Mouse (Mus musculus) limb, embryonic 14.5 days (tissue): ENCODE results near the gene Nog. TPM values are rescaled to one million over a fixed set of nuclear protein-coding genes. Genes with fewer than 3 reads are reported as not detected.

Source experiments
- ATAC-seq: fragments of 200-750 bp; cut with Nextera tagmentation; 2 replicates; pipeline ENCODE4 v1.8.0; 2017; ENCODE audit warnings: low read depth, moderate number of reproducible peaks, moderate TSS enrichment; ENCODE audit not compliant: low FRiP score
- DNase-seq: peaks from one replicate; pipeline ENCODE4 v3.0.0-alpha.2; 2015; ENCODE audit warnings: low spot score
- H3K27ac ChIP-seq: fragments of 300-500 bp; sonication (generic); replicated peaks from 2 replicates; pipeline ENCODE4 v1.5.1; 2014; ENCODE audit warnings: low read depth, mild to moderate bottlenecking, low read length, moderate library complexity, mixed read lengths
- H3K27me3 ChIP-seq: fragments of 300-500 bp; sonication (generic); 2 replicates; pipeline ENCODE4 v1.6.1; 2014; ENCODE audit warnings: low read length, mixed read lengths; ENCODE audit not compliant: control insufficient read depth, insufficient read depth
- H3K36me3 ChIP-seq: fragments of 300-500 bp; sonication (generic); 2 replicates; pipeline ENCODE4 v1.6.1; 2014; ENCODE audit warnings: mild to moderate bottlenecking, low read length, moderate library complexity, mixed read lengths; ENCODE audit not compliant: control insufficient read depth, insufficient read depth
- H3K4me1 ChIP-seq: fragments of 300-500 bp; sonication (generic); 2 replicates; pipeline ENCODE4 v1.6.1; 2014; ENCODE audit warnings: antibody characterized with exemption, low read length, mixed read lengths; ENCODE audit not compliant: control insufficient read depth, insufficient read depth
- H3K4me2 ChIP-seq: fragments of 300-500 bp; sonication (generic); replicated peaks from 2 replicates; pipeline ENCODE4 v1.6.1; 2014; ENCODE audit warnings: low read depth, mild to moderate bottlenecking, low read length, moderate library complexity; ENCODE audit not compliant: severe bottlenecking
- H3K4me3 ChIP-seq: fragments of 300-500 bp; sonication (generic); replicated peaks from 2 replicates; pipeline ENCODE4 v1.5.1; 2014; ENCODE audit warnings: low read length
- H3K9ac ChIP-seq: fragments of 300-500 bp; sonication (generic); 2 replicates; pipeline ENCODE4 v1.6.1; 2014; ENCODE audit warnings: mild to moderate bottlenecking, low read depth, low read length, moderate library complexity; ENCODE audit not compliant: severe bottlenecking
- H3K9me3 ChIP-seq: fragments of 300-500 bp; sonication (generic); 2 replicates; pipeline ENCODE4 v1.6.1; 2016; ENCODE audit warnings: low read length; ENCODE audit not compliant: control insufficient read depth
- POLR2A ChIP-seq: fragments of 200-500 bp; IDR thresholded peaks from 2 replicates; pipeline ENCODE4 v1.8.0; 2012; ENCODE audit warnings: inconsistent platforms, mild to moderate bottlenecking, moderate library complexity, borderline replicate concordance; ENCODE audit not compliant: insufficient read depth, insufficient read length; ENCODE audit errors: extremely low read depth
- WGBS: fragments of 180-500 bp; shearing (Covaris S2); extraction: QIAGEN DNeasy Blood & Tissue Kit; methylation state at CpG from one replicate; pipeline ENCODE4 v1.1.7; 2014; 5-methylcytosine and 5-hydroxymethylcytosine counted together
- polyA plus RNA-seq, 2 experiments: library from polyadenylated mRNA; depleted of rRNA in 1 of 2; stranded (reverse) in 1 of 2; unstranded in 1 of 2; fragments of >200 nt; fragmentation: Nextera tagmentation in 1 of 2; extraction: Ambion mirVana in 1 of 2; gene quantifications; 2 replicates each; pipeline versions ENCODE4 v1.2.1 to v1.2.3; 2012 to 2014

Gene Nog
- polyA plus RNA-seq, 2 experiments: 8.1 to 19.5 TPM

DNA sequence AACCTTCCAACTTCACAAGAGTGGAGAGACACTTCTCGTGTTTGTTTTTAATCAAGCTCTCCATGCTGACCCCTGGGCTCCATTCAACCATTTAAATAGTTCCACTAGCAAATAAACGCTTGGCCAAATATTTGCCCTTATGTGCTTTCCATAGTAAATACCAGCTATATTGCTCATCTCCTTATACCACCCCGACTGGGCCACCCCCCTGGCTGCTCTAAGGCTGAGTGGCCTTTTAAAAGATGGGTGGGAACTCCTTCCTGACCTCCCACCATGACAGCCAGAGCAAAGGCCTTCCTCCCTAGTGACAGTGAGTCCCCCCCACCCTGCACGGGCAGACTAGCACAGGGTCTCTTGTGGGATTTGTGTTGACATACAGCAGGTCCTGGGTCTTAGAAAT is 37.1 kb downstream of the Nog start:
- Histone ChIP-seq H3K4me3 (no peak overlapping the region), H3K4me2 (no peak overlapping the region), H3K36me3 (no peaks in the 10 kb centered on the region), H3K27ac (no peak overlapping the region), H3K9ac (no peak overlapping the region), H3K9me3 (no peaks in the 10 kb centered on the region), H3K4me1 (peaks cover 2% of the 10 kb centered on the region; the same call in 1 of the 2 replicates), H3K27me3 (no peaks in the 10 kb centered on the region)
- ATAC-seq (no peak), DNase-seq (no peak)
- no peak for TF ChIP-seq POLR2A
- 52% methylated on average over 4 of the region's 4 CpGs for WGBS

- TF ChIP-seq POLR2A: no peak
Measured at GRCm38 (mm10) chr11:89259338-89259915, 42.7 kb downstream of the Nog start.

DNA sequence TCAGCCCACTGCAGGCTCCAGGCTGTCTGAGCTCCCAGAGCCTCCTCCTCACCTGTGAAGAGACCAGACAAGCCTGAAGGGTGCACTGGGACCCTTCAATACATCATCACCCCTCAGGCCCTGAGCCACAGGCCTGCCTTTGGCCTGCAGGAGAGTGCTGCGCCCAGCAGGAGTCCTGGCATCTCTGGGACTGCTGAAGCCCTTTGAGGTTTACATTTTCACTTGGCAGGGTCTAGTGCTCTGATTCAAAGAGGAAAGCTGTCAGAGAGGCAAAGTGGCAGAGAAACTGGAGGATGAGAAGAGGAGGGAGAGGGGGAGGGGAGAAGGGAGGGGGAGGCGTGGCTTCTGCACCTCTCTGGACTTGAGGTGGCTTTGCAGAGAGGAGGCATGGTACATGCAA is 44.2 kb downstream of the Nog start:
- no peak for TF ChIP-seq POLR2A
- Histone ChIP-seq H3K4me2 (no peak overlapping the region), H3K4me3 (no peak overlapping the region), H3K27me3 (no peaks in the 10 kb centered on the region), H3K4me1 (no peaks in the 10 kb centered on the region), H3K9ac (no peak overlapping the region), H3K36me3 (no peaks in the 10 kb centered on the region), H3K27ac (no peak overlapping the region), H3K9me3 (no peaks in the 10 kb centered on the region)
- no peak for DNase-seq
- no peak for ATAC-seq
- WGBS: 35% methylated on average over 2 of the region's 2 CpGs

More at GRCm38 (mm10) chr11:89259338-89259915, 42.7 kb downstream of the Nog start:
- no peak overlapping the region for H3K27ac ChIP-seq
- no peaks in the 10 kb centered on the region for H3K9me3 ChIP-seq
- DNase-seq (no peak), ATAC-seq (no peak)
- H3K36me3 ChIP-seq: no peaks in the 10 kb centered on the region
- no peak overlapping the region for H3K4me3 ChIP-seq
- 80% methylated on average over 7 of the region's 7 CpGs for whole genome bisulfite sequencing
- no peaks in the 10 kb centered on the region; the same call in 1 of the 2 replicates for H3K4me1 ChIP-seq
- no peak overlapping the region for H3K4me2 ChIP-seq
- H3K27me3 ChIP-seq: no peaks in the 10 kb centered on the region
- no peak overlapping the region for H3K9ac ChIP-seq

GRCm38 (mm10) chr11:89253973-89254372 is 48.2 kb downstream of the Nog start:
- ATAC-seq: no peak
- Histone ChIP-seq H3K9me3 (no peaks in the 10 kb centered on the region), H3K9ac (no peak overlapping the region), H3K27ac (no peak overlapping the region), H3K4me2 (no peak overlapping the region), H3K4me3 (no peak overlapping the region), H3K4me1 (no peaks in the 10 kb centered on the region), H3K27me3 (no peaks in the 10 kb centered on the region), H3K36me3 (no peaks in the 10 kb centered on the region)
- DNase-seq: no peak
- TF ChIP-seq POLR2A: no peak
- 88% methylated on average over 13 of the region's 13 CpGs for WGBS

Other genes with a start within 250 kb of the Nog start
- 6.2 and 7.0 TPM in 2 replicates for gene Dgke, start 235.5 kb downstream of the Nog start, polyA plus RNA-seq (2012; rRNA removed)
- gene Dgke, start 235.5 kb downstream of the Nog start, polyA plus RNA-seq (2014; fragmentation: Nextera tagmentation; extraction: Ambion mirVana): 3.3 and 3.6 TPM in 2 replicates
- gene Gm525, start 228.5 kb downstream of the Nog start, polyA plus RNA-seq (2012; rRNA removed): 2.3 and 3.1 TPM in 2 replicates
- gene Gm525, start 228.5 kb downstream of the Nog start, polyA plus RNA-seq (2014; fragmentation: Nextera tagmentation; extraction: Ambion mirVana): 1.8 and 2.1 TPM in 2 replicates